Mouse (Mus musculus) cerebellum, postnatal 36 days (tissue): ENCODE measurements at regions not wholly inside any gene's neighbourhood (a gene's known extent, or its start where the extent isn't known, plus 50 kb on each side); places are given as distances from the start of the nearest gene placed in this dataset.
"Not testable (repeated sequence)": the region's sequence is repeated elsewhere in the genome, so short reads cannot be mapped to it uniquely, and the experiment has no call there.

ENCODE experiments used
- DNase-seq, 2 experiments: peaks; one replicate each; pipeline ENCODE4 v3.0.0; 2021 to 2022; ENCODE audit warnings: mixed read lengths in 2 of 2

DNA sequence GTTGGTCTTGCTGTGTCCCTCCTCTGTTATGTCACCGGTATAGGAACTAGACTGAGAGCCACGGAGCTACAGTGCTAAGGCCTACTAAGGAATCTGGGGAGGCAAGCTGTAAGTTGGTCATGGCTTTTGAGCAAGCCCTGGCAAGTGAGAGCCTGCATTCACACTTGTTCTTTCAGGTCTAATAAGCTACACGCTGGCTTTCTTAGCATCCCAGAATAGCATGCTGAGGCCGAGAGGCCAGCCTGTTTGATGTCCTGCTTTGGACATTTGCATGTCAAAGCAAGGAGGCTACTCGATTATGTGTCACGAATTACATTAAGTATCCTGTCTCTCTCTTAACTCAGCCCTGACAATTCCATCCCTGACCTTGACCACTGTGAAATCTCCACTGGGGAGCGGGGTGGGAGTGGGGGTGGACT lies 481.5 kb downstream of the Tns1 start:
- no peak for DNase-seq

DNA sequence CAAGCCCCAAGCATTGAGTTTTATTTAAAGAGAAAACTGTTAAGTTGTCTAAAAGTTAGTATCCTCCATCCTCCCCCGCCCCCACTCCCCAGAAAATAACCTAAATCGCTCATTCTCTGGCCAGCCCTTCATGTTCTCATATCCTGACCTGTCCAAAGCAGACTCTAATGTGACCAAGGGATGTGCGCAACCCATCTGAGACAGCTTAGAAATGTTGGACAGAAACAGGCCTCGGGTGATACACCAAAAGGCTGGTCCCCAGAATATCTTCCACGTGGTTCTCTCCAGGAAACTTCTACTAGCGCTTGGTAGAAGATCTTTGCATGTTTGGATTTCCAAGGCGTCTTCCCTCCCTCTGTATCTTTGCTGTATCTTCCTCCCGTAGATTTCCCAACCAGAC lies 482.8 kb downstream of the Tns1 start:
- no peak for DNase-seq

GRCm38 (mm10) chr1:73640726-73641451 lies 483.4 kb downstream of the Tns1 start:
- DNase-seq, result no peak

DNA sequence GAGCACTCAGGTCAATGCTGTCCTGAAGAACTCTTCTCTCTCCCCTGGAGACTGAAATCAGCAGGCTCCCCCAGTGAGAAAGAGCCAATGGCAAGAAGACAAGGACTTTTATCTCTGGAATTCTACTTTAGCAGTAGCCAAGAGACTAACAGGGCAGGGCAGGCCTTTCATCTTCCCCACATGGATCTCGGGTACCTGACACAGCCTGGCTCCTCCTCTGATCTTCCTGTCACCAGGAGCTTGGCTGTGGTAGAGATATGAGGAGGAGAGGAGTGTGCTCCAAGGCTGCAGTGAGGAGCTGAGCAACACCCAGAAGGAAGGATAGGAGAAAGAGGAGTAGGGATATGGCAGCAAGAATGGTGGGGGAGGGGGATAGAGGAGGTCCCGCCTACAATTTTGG lies 488.5 kb downstream of the Tns1 start:
- no peak for DNase-seq

GRCm38 (mm10) chr1:73634871-73635270 lies 489.4 kb downstream of the Tns1 start:
- no peak for DNase-seq

GRCm38 (mm10) chr1:73633071-73633470 lies 491.2 kb downstream of the Tns1 start:
- no peak for DNase-seq

DNA sequence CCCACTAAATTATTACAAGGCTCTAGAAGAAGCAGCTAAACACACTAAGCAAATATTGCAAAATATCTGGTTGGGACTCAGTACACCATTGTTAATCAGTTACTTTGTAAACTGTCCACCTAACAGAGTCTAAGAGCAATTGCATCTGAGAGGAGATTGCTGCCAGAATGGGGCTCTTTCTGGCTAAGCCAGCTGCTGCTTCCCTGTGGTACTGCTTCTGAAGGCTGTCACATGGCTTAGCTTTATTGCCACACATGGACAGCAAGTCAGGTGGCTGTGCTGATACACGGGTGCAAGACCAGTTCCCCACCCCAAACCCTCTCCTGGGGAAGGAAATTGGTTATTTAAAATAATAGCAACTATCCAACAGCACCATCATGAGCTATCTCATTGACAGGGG lies 493.9 kb downstream of the Tns1 start:
- DNase-seq, result no peak

GRCm38 (mm10) chr1:73625365-73625764 lies 498.9 kb downstream of the Tns1 start:
- no peak for DNase-seq

DNA sequence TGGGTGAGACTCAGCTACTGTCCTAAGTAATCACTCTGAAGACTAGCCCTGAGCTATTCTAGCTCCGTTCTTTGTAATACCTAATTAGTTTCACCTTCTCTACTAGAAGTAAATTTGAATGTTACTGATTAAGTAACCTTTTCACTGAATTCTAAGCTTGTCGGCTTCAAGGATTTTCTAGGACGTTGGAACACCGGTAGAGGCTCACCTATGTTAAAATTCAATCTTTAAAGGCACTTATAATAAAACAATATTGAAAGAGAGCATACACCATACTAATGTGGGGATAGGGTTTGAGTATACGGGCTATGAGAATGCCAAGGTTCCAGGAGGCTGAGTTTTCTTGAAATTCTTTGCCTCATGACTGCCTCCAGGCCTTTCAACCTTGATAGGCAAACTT lies 503.1 kb downstream of the Tns1 start:
- DNase-seq, result not testable (repeated sequence)

- peak; percentile 40 to 67 for DNase-seq
These were observed 505.6 kb downstream of the Tns1 start for GRCm38 (mm10) chr1:73618551-73619170.

DNA sequence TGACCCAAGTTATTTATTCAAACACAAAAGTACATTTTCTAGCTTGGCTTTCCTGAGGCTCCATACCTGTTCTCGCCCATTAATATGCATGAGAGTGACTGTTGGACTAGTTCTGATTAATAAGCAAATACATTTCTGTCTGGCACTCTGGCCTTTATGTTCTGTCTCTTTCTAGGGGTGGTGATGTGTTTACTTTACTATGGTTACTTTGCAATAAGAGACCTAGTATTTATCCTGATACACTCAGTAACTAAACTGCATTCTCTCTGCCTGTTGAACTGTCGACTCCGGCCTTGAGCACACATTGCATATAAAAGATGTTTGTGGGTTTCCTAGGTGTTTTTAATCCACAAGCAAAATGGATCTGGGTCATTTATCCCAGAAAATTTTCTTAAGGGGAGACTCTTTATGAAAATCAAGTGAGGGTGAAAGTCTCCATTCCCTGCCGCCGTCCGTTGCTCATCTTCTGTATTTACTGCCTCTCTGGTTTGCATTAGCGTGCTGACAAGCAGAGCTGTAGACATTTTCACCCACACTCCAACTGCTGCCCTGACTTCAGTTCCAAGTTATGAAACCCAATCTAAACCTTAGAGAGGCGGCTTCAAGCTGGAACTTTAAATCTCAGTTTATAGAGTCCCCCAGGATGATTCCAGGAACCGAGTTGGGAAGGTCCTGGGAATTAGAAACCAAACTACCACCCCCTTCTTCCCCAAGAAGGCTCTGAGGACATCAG lies 530.4 kb downstream of the Tns1 start:
- no peak for DNase-seq

DNA sequence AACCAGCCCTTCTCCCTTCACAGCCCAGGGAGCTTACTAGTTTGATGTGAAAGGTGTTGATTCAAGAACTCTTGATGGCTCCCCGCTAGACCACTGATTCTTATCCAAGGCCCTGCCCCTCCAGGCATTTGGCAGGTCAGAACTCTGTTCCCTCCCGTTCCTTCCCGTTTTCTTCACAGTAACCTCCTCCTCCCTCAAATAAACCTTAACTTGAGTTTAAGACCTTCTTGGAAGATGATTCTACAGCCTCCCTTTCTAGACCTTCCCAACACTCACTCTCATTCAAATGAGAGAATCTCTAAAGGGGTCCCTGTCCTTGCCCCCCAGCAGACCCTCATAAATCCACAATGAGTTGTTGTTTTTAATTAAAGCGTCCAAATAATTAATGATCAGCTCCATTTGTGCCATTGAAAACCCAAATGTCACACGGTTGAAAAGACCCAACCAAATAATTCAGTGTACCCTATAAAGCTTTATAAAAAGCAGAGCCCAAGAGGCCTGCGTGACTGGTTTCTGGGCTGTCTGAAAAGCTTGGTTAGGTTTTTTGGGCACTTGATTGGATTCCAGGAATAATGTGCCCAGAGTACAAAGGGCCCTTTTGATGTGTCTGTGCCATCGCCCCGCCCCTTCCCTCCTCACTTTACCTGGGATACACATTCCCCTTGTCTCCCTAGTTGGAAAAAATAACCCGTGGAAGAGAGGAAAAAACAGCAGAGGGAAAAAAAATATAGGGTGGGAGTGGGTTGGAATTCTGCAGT lies 532.7 kb downstream of the Tns1 start:
- DNase-seq, result no peak

- no peak for DNase-seq
These were observed 544.6 kb downstream of the Tns1 start for GRCm38 (mm10) chr1:73579680-73580079.

DNA sequence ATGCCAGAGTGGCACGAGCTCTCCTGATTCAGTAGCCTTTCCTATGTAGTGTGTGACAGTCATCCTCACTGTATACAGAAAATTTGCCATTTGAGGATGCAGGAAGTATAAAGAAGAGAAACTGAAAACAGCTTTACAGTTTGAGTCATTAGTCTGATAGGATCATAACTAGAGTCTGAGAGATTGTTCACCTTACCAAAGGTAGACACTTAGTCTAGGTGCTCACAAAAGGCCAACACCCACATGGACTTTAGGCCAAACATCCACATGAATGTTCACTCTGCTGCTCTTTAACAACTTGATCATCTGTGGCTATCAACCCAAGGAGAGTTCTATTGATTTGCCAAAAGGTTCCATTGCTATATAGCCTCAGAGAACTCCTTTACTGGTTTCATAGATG lies 547.2 kb downstream of the Tns1 start:
- DNase-seq, result no peak

GRCm38 (mm10) chr1:73575694-73576093 lies 548.6 kb downstream of the Tns1 start:
- no peak for DNase-seq

DNA sequence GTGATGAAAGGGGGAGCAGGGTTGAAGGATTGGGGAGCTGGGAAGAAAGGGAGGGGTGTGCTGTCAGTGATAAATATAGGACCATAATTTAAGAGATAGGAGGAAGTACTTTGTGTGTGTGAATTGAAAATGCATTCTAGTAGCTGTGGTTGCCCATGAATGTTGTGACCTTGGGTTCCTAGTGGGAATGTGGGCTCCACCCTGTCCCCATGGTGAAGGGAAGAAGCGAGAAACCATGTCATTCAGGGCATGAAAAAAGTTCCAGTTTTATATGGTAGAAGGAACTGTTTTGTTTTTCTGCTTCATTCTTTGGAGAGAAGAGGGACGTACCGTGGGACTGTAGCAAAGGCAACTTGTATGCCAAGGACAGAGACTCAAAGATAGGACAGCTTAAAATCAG lies 553.3 kb downstream of the Tns1 start:
- no peak for DNase-seq

GRCm38 (mm10) chr1:73566770-73567169 lies 551.1 kb upstream of the Tnp1 start:
- no peak for DNase-seq

- no peak for DNase-seq
These were observed 544.9 kb upstream of the Tnp1 start for GRCm38 (mm10) chr1:73560594-73560993.

GRCm38 (mm10) chr1:73547877-73548276 lies 532.2 kb upstream of the Tnp1 start:
- DNase-seq, result peak in 1 of 2 experiments; percentile 22

GRCm38 (mm10) chr1:73545401-73545800 lies 529.7 kb upstream of the Tnp1 start:
- DNase-seq, result no peak

- DNase-seq, result no peak
These were observed 525.7 kb upstream of the Tnp1 start for GRCm38 (mm10) chr1:73541371-73541770.

DNA sequence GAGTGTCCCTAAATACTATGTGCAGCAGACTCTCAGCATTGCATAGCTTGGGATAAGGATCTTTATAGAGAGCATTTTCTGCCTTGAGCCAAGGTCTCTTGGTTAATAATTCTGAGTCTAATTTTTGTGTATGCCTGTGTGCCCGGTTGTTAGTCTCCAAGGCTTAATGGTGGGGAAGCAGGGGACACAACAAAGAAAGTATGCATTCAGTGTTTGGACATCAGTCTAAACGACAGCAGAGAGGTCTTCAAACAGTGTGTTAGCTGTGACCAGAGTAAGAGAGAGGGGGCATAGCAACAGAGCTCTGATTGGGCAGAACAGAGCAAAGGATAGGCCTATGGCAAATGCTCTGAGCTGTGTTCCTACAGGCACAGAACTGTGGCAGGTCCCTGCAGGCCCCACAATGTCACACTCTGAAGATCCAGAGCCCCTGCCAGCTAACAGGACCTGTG lies 522.7 kb upstream of the Tnp1 start:
- DNase-seq, result no peak

- no peak for DNase-seq
These were observed 520.1 kb upstream of the Tnp1 start for GRCm38 (mm10) chr1:73535726-73536265.
